Mouse (Mus musculus) MEL (cell line): ENCODE measurements around the gene Pole. TPM values are rescaled to one million over a fixed set of nuclear protein-coding genes. Genes with fewer than 3 reads are reported as not detected.

Source experiments
- DNase-seq: peaks from one replicate; pipeline ENCODE4 v3.0.0; 2011; ENCODE audit warnings: low read depth, low spot score
- H3K27ac ChIP-seq: 2 replicates; pipeline ENCODE4 v1.5.1; 2012; ENCODE audit warnings: low read depth, mild to moderate bottlenecking, control low read depth, low read length, moderate library complexity; ENCODE audit not compliant: control insufficient read depth
- H3K27me3 ChIP-seq, 2 experiments: fragments of 150-350 bp in 1 of 2; sonication (generic) in 1 of 2; 2 replicates each; pipeline ENCODE4 v1.6.1; 2012; ENCODE audit warnings: low read length in 2 of 2, mild to moderate bottlenecking in 2 of 2, improper control_type of control experiment in 1 of 2, moderate library complexity in 1 of 2; ENCODE audit not compliant: insufficient read depth in 2 of 2, control insufficient read depth in 1 of 2
- H3K36me3 ChIP-seq, 2 experiments: 2 replicates each; pipeline ENCODE4 v1.6.1; 2012 to 2014; ENCODE audit warnings: low read length in 2 of 2, improper control_type of control experiment in 1 of 2, inconsistent platforms in 1 of 2, mild to moderate bottlenecking in 1 of 2; ENCODE audit not compliant: insufficient read depth in 2 of 2, control insufficient read depth in 1 of 2
- H3K4me1 ChIP-seq, 2 experiments: fragments of 150-350 bp in 1 of 2; sonication (generic) in 1 of 2; 2 replicates each; pipeline ENCODE4 v1.6.1; 2012; ENCODE audit warnings: low read length in 2 of 2, improper control_type of control experiment in 1 of 2, mild to moderate bottlenecking in 1 of 2; ENCODE audit not compliant: insufficient read depth in 2 of 2, control insufficient read depth in 1 of 2
- H3K4me3 ChIP-seq, 2 experiments: fragments of 150-350 bp in 1 of 2; sonication (generic) in 1 of 2; 2 replicates each; pipeline ENCODE4 v1.5.1; 2012; ENCODE audit warnings: low read depth in 2 of 2, low read length in 2 of 2, mild to moderate bottlenecking in 2 of 2, moderate library complexity in 2 of 2, control low read depth in 1 of 2, improper control_type of control experiment in 1 of 2; ENCODE audit not compliant: control insufficient read depth in 1 of 2, insufficient read depth in 1 of 2
- H3K79me2 ChIP-seq: 2 replicates; pipeline ENCODE4 v1.6.1; 2012; ENCODE audit warnings: mild to moderate bottlenecking, low read length, moderate library complexity; ENCODE audit not compliant: control insufficient read depth, poor library complexity, insufficient read depth
- H3K9ac ChIP-seq: 2 replicates; pipeline ENCODE4 v1.6.1; 2012; ENCODE audit warnings: low read depth, mild to moderate bottlenecking, control low read depth, low read length, moderate library complexity; ENCODE audit not compliant: control insufficient read depth, poor library complexity, severe bottlenecking
- H3K9me3 ChIP-seq: fragments of 150-350 bp; sonication (generic); replicated peaks from 2 replicates; pipeline ENCODE4 v1.6.1; 2012; ENCODE audit warnings: mild to moderate bottlenecking, low read length, improper control_type of control experiment, moderate library complexity; ENCODE audit not compliant: insufficient read depth
- CHD2 ChIP-seq: IDR thresholded peaks from 2 replicates; pipeline ENCODE4 v1.6.1; 2011; ENCODE audit warnings: low read length, improper control_type of control experiment
- CTCF ChIP-seq, 3 experiments: IDR thresholded peaks in 2 of 3; conservative IDR thresholded peaks in 1 of 3; 2 replicates each; pipeline ENCODE4 v1.5.1; 2011 to 2012; ENCODE audit warnings: low read length in 3 of 3, low read depth in 2 of 3, mild to moderate bottlenecking in 2 of 3, improper control_type of control experiment in 1 of 3, inconsistent platforms in 1 of 3, mixed read lengths in 1 of 3, moderate library complexity in 1 of 3; ENCODE audit not compliant: control insufficient read depth in 1 of 3, insufficient read depth in 1 of 3, poor library complexity in 1 of 3, severe bottlenecking in 1 of 3
- E2F4 ChIP-seq: IDR thresholded peaks from 2 replicates; pipeline ENCODE4 v1.6.1; 2011; ENCODE audit warnings: low read depth, low read length, improper control_type of control experiment, borderline replicate concordance
- ELF1 ChIP-seq: IDR thresholded peaks from 2 replicates; pipeline ENCODE4 v1.6.1; 2014; ENCODE audit warnings: low read depth, mild to moderate bottlenecking, inconsistent platforms, low read length, improper control_type of control experiment, moderate library complexity
- ETS1 ChIP-seq: IDR thresholded peaks from 2 replicates; pipeline ENCODE4 v1.6.1; 2012; ENCODE audit warnings: low read depth, mild to moderate bottlenecking, inconsistent platforms, low read length, improper control_type of control experiment, moderate library complexity
- GABPA ChIP-seq: IDR thresholded peaks from 2 replicates; pipeline ENCODE4 v1.6.1; 2012; ENCODE audit warnings: low read depth, mild to moderate bottlenecking, inconsistent platforms, low read length, improper control_type of control experiment, moderate library complexity
- GATA1 ChIP-seq: IDR thresholded peaks from 2 replicates; pipeline ENCODE4 v1.6.1; 2011; ENCODE audit warnings: low read depth, low read length, improper control_type of control experiment
- MAX ChIP-seq: IDR thresholded peaks from 2 replicates; pipeline ENCODE4 v1.6.1; 2011; ENCODE audit warnings: low read length, improper control_type of control experiment
- MAZ ChIP-seq: IDR thresholded peaks from 2 replicates; pipeline ENCODE4 v1.6.1; 2012; ENCODE audit warnings: low read depth, mild to moderate bottlenecking, inconsistent platforms, low read length, improper control_type of control experiment
- NRF1 ChIP-seq: IDR thresholded peaks from 2 replicates; pipeline ENCODE4 v1.6.1; 2014; ENCODE audit warnings: low read depth, mild to moderate bottlenecking, inconsistent platforms, low read length, improper control_type of control experiment, moderate library complexity; ENCODE audit not compliant: poor library complexity, insufficient read depth, severe bottlenecking
- POLR2AphosphoS5 ChIP-seq: IDR thresholded peaks from 2 replicates; pipeline ENCODE4 v1.6.1; 2012; ENCODE audit warnings: low read depth, borderline replicate concordance, mild to moderate bottlenecking, inconsistent platforms, low read length, moderate library complexity, mixed read lengths
- RAD21 ChIP-seq: IDR thresholded peaks from 2 replicates; pipeline ENCODE4 v1.6.1; 2011; ENCODE audit warnings: mild to moderate bottlenecking, low read depth, low read length, improper control_type of control experiment
- SIN3A ChIP-seq: IDR thresholded peaks from 2 replicates; pipeline ENCODE4 v1.6.1; 2012; ENCODE audit warnings: low read length, improper control_type of control experiment, inconsistent platforms
- SMC3 ChIP-seq: IDR thresholded peaks from 2 replicates; pipeline ENCODE4 v1.6.1; 2011; ENCODE audit warnings: low read depth, low read length, improper control_type of control experiment
- TAL1 ChIP-seq: IDR thresholded peaks from 2 replicates; pipeline ENCODE4 v1.6.1; 2012; ENCODE audit warnings: mild to moderate bottlenecking, inconsistent platforms, low read length, moderate library complexity, mixed read lengths
- TCF12 ChIP-seq: IDR thresholded peaks from 2 replicates; pipeline ENCODE4 v1.6.1; 2014; ENCODE audit warnings: low read depth, mild to moderate bottlenecking, inconsistent platforms, low read length, improper control_type of control experiment, moderate library complexity
- USF2 ChIP-seq, 2 experiments: IDR thresholded peaks; 2 replicates each; pipeline ENCODE4 v1.6.1; 2011 to 2012; ENCODE audit warnings: improper control_type of control experiment in 2 of 2, low read length in 2 of 2, borderline replicate concordance in 1 of 2, inconsistent platforms in 1 of 2, low read depth in 1 of 2, mild to moderate bottlenecking in 1 of 2; ENCODE audit not compliant: insufficient read depth in 1 of 2
- ZC3H11A ChIP-seq: IDR thresholded peaks from 2 replicates; pipeline ENCODE4 v1.6.1; 2012; ENCODE audit warnings: low read depth, mild to moderate bottlenecking, inconsistent platforms, low read length, improper control_type of control experiment
- ZKSCAN1 ChIP-seq: IDR thresholded peaks from 2 replicates; pipeline ENCODE4 v1.6.1; 2012; ENCODE audit warnings: low read depth, mild to moderate bottlenecking, inconsistent platforms, low read length, improper control_type of control experiment, moderate library complexity
- ZNF384 ChIP-seq: IDR thresholded peaks from 2 replicates; pipeline ENCODE4 v1.6.1; 2012; ENCODE audit warnings: low read depth, mild to moderate bottlenecking, inconsistent platforms, low read length, improper control_type of control experiment
- polyA plus RNA-seq, 2 experiments: library from polyadenylated mRNA; stranded (reverse) in 1 of 2; unstranded in 1 of 2; fragments of >175 nt in 1 of 2; fragments of >200 nt in 1 of 2; gene quantifications; 2 replicates each; pipeline versions ENCODE4 v1.2.1 to v1.2.4; 2012; ENCODE audit warnings: low replicate concordance in 2 of 2, low read depth in 1 of 2; ENCODE audit not compliant: insufficient read length in 2 of 2, insufficient read depth in 1 of 2, missing spikeins in 1 of 2
- total RNA-seq: library from RNA; depleted of rRNA; stranded (reverse); fragments of 300-350 nt; gene quantifications from 2 replicates; pipeline ENCODE4 v1.2.3, GENCODE M21; 2012

Pole gene
- total and polyA plus RNA-seq, 3 experiments: 32.4 to 81.4 (median 52.6) TPM

- TF ChIP-seq ELF1 (no peak), USF2 (IDR thresholded peaks at IDR 0.05; ENCODE audit: borderline replicate concordance in 1 of 2, insufficient read depth in 1 of 2, low read depth in 1 of 2, low read length in 2 of 2) (no peak), ZNF384 (no peak), E2F4 (no peak)
- TF ChIP-seq, all 39 proteins: peak for 3
Observed at GRCm38 (mm10) chr5:110354716-110355115, 68.6 kb downstream of the Pole start (continued).

GRCm38 (mm10) chr5:110357531-110358179, 71.5 kb downstream of the Pole start:
- Histone ChIP-seq H3K36me3 (no peaks in the 10 kb centered on the region), H3K9me3 (no peaks in the 10 kb centered on the region), H3K9ac (no peak overlapping the region), H3K27me3 (no peaks in the 10 kb centered on the region), H3K27ac (no peak overlapping the region)
- peak; percentile 87 for DNase-seq
- no peak for TF ChIP-seq MAZ
- TF ChIP-seq ETS1: no peak
- no peak for TF ChIP-seq GABPA
- peak; percentile 83 for TF ChIP-seq RAD21
- peak; percentile 84 for TF ChIP-seq SMC3
- peak; percentile 82 for TF ChIP-seq ZC3H11A
- TF ChIP-seq E2F4: no peak
- peak; percentile 27; the same call in 1 of the 2 replicates for TF ChIP-seq GATA1
- peak; percentile 96 for TF ChIP-seq ZNF384
- peak; percentile 75 to 91 (median 79) for TF ChIP-seq CTCF (IDR thresholded peaks at IDR 0.05 in 2 of 3, conservative IDR thresholded peaks at IDR 0.05 in 1 of 3; ENCODE audit: control insufficient read depth in 1 of 3, insufficient read depth in 1 of 3, low read depth in 2 of 3, low read length in 3 of 3, poor library complexity in 1 of 3, severe bottlenecking in 1 of 3)
- TF ChIP-seq, all 39 proteins: peak for 6
- H3K4me3 ChIP-seq: no peak overlapping the region
- no peaks in the 10 kb centered on the region for H3K4me1 ChIP-seq
- no peaks in the 10 kb centered on the region for H3K79me2 ChIP-seq

DNA sequence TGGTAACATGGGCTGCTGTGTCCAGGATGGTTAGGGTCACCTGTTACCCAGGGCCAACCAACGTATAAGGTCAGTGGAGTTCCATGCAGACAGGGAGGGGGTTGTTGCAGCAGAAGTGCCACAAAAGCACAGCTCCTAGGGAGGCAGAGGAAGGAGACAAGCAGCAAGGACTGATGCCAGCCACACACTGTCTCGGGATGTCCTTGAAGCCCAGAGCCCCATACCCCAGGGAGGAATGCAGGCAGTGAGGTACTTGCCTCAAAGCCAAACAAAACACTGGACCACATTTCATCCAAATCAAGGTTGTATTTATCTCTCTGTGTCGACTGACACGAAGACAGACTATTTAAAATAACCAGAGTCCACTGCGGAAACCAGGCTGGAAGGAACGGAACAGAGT, 75.4 kb downstream of the Pole start:
- Histone ChIP-seq H3K27ac (no peak overlapping the region), H3K9ac (no peak overlapping the region), H3K9me3 (no peaks in the 10 kb centered on the region), H3K36me3 (no peaks in the 10 kb centered on the region), H3K4me3 (no peak overlapping the region), H3K79me2 (no peaks in the 10 kb centered on the region), H3K4me1 (no peaks in the 10 kb centered on the region), H3K27me3 (no peaks in the 10 kb centered on the region)
- no peak for DNase-seq
- TF ChIP-seq TCF12 (no peak), ZKSCAN1 (no peak), NRF1 (no peak), CHD2 (no peak), SMC3 (no peak), TAL1 (no peak), MAX (no peak), SIN3A (no peak), MAZ (no peak), POLR2AphosphoS5 (no peak)
